Mouse (Mus musculus) heart, postnatal 36 days (tissue): Measurements from ENCODE around the gene Fat4. TPM values are rescaled to one million over a fixed set of nuclear protein-coding genes. Genes with fewer than 3 reads are reported as not detected.

ENCODE experiments used
- DNase-seq, 2 experiments: peaks; one replicate each; pipeline ENCODE4 v3.0.0; 2021 to 2022
- intact Hi-C: fragments of 180-260 bp; cut with DNase I; formaldehyde crosslinking; loops from one replicate; pipeline ENCODE4 v1.15.1; 2025
- total RNA-seq, 2 experiments: library from RNA; stranded (reverse); gene quantifications; 2 replicates each; pipeline ENCODE4 v1.2.3; 2021

The Fat4 gene
- total RNA-seq, 2 experiments from 2014 or later: 6.3 to 7.0 TPM

DNA sequence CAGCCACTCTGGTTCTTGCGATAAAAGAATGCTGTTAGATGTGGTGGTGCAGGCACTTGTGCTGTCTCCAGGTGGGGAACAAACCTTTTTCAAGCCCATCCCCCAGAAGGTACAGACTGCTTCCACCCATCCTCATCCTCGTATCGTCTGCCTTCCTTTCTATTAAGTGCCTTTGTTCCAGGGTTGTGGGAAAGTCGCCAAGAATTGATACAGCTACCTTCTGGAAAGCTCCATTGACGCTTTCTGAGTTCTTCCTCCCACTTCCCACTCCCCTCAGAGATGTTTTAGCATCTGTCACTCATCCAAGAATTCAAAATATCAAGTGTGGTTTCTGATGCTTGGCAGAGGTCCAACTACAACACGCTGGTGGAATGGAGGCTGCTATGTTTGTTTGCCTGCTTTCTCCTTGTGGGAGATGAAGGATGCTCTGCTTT, 6.1 kb downstream of the Fat4 start:
- no peak for DNase-seq
- intact Hi-C loops: no loop called here

DNA sequence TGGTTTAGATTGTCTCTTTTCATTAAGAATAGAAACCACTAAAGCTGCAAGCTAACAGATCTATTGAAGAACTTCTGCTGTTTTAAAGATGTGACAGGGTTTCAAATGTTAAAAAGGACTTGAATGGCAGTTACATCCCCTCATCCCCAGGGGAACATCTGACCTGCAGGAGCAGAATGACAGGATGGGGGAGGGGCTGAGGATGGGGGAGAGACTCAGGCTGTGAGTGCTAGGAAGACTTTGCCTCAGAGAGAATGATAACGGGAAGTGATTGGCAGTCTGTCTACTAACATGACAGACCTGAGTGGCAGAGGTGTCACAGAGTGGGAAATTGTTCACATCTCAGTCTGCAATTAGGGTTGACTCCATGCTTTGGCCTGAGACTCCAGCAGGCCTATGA, 14.1 kb downstream of the Fat4 start:
- intact Hi-C loops: no loop called here
- no peak for DNase-seq

DNA sequence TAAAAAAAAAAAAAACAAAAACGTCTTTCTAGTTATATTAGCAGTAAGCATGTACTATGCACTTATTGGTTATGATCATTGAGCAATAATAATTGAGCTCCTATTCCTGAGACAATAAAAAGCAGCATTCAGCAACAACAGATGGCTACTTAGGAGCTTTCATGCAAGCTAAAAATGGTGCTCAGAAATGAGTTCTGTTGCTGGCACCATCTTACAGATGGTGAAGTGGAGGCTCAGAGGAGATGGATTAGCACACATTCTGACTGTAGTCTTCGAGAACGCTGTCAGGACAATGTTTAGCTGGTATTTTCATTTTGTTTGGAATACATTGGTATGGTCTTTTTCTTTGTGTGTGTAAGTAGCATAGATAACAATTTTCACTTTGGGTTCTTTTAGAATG, 20.1 kb downstream of the Fat4 start:
- intact Hi-C loops: no loop called here
- no peak for DNase-seq

DNA sequence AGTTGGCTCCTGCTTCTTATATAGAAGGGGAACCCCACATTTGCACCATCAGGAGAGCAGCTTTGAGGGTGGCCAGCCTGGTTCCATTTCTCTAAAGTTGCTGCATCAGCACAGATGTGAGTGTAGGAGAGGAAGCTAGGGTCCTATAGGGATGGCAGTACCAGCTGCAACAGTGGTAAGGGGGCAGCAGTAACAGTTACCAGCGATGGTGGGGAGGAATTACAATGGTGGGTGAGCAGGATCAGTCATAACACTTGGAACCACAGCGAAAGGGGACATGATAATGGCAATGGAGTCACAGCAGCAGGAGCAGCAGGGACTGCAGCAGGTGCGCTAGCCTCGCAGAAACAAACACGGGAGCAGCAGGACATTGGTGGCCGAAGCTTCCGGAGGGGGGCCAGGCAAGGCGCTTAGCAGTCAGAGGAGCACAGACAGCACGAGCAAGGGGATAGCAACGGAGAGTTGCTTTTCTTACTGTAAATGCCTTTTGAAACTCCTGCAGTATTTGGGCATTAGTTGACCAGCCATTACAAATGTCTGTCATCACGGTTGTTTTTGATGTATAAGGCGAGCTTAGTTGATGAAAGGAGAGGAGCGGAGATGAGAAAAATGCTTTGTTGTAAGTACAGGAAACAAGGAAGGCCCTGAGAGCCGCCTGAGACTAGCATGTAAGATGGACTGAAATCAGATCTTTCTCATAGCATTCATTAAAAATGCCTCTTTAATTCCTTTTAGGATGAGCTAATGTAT, 21.1 kb downstream of the Fat4 start:
- DNase-seq: no peak
- intact Hi-C loops: no loop called here

DNA sequence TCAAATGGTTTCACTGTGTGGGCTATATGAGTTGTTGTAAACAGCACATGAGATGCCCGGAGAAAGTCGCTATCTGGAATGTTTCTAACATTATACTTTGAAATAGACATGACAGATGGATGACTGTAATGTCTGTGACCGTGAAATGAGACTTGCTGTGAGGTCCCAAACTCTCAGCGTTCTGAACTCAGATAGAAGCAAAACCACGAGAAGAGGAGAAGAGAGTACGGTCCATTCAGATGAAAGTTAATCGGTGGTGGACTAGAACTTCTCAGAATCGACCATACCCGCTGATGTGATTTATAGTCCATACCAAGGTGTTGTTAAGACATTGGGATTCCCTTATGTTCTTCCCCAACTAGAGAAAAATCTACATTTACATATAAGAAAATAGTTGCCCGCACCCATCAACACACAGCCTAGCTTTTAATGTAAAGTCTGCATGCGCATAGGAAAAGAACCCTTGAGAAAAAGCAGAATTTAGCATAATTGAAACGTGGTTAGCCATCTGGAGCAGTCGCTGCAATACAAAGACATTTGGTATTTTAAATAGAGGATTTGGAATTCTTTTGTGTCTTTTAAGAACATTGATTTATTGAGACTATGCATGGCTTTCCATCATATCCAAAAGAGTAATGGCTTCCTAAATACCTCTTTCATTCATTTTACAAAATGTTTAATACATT, 21.8 kb downstream of the Fat4 start:
- DNase-seq: no peak
- intact Hi-C loops: no loop called here

DNA sequence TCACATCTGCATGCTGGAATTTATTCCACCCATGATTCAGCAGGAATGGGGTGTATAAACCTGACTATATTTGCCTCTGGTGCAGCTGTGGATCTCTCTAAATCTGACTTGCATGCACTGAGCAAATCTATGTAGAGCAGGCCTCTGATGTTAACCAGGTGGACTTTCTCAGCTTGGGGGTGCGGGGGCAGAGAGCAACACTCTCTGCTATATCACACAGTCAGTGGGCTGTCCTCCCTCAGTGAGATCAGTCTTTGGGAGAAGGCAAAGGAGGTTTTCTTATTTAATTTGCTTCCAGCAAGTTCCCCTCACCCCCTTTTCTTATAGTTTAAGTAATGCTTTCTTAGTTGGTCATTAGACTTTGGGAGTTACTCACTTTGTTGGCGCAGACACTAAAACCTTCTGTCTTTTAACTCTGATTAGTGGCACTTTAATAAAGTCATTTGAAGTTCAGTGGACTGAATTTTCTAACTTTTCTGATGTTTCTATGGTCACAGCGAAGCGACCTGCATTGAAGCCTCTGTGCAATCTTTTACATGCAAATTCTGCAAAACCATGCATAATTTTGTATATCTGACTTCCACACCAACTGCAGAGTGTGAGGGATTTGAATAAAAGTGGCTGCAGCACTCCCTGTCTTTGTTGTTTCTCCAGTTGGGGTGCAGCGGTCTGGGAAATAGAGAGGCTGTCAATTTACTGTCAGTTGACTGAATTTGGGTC, 26.2 kb downstream of the Fat4 start:
- DNase-seq: no peak
- intact Hi-C loops: no loop called here

DNA sequence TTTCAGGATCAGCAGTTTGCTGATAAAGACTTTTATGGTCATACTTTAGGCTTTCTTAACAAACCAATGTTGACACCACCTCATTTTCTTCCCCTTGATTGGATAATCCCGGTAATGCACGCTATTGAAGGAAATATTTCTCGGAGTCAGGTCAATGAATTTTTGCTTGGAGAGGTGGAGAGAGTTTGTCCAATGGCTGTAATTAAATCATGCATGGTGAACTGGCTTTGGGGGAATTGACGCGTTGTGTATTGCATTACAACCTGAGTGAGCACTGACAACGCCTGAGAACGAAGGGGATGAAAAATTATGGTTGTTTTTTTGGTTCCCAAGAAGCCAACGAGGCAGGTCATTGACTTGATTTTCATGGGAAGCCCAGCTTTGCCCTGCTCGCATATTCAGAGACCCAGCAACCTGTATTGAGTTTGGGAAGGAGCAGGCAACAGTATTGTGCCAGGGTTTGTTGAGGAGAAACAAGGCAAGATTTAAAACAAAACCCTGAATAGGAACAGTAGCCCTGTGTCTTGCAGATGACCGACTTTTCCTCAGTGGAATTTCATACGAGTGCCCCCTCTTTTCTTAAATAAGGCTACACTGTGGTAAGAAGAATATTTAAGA, 26.9 kb downstream of the Fat4 start:
- intact Hi-C loops: no loop called here
- no peak for DNase-seq

DNA sequence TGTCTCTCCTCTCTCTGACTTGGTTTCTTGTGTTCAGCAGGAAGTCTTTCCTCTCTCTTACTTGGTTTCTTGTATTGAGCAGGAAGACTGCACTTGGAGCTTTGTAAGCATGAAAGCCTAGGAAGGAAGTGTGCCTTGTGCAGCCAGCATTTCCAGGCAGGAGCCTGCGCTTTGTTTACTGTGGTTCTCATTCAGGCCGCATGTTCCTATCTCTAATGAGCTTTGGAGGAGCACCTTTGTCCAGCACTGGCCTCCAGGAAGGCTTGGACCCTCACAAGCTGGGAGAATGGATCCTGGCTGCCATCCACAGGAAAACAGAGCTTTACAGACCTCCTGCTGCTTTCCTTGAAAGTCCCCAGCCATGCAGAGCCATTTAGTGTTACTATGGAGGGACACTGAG, 32.2 kb downstream of the Fat4 start:
- intact Hi-C loops: no loop called here
- DNase-seq: no peak

DNA sequence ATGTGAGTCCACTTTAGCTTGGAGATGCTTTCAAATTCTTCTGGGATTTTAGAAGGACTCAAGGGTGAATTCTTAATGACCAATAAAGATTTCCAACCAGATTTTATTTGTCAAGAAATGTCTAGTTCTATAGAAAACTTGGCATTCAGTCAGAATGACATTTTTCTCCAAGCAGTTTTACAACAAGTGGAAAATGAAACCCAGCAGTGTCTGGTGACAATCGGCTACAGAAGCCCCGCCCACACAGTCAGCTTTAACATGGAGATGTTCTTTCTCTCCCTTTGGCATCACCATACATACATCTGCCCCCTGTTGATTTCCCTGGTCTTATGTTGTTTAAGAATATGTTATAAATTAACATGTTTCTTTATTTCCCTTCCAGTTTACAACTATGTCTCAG, 34.3 kb downstream of the Fat4 start:
- no peak for DNase-seq
- intact Hi-C loops: no loop called here

DNA sequence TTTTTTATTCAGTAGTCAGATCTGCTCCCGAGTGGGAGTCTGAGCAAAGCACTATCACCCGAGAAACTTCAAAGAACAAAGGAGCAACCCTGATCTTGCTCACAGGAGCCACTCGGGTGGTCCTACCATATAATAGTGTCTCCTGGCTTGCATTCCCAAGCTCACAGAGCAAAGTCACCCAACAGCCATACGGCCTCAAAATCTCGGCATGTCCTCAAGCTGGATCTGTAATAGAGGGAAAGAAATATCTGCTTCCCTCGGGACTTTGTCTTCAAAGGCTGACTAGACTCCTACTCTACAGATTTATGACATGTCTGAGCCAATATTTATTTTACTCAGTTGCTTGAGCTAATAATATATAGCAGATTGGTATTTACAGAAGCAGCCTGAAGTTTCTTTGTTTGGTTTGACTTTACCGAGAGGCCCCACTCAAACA, 36.5 kb downstream of the Fat4 start:
- intact Hi-C loops: no loop called here

DNA sequence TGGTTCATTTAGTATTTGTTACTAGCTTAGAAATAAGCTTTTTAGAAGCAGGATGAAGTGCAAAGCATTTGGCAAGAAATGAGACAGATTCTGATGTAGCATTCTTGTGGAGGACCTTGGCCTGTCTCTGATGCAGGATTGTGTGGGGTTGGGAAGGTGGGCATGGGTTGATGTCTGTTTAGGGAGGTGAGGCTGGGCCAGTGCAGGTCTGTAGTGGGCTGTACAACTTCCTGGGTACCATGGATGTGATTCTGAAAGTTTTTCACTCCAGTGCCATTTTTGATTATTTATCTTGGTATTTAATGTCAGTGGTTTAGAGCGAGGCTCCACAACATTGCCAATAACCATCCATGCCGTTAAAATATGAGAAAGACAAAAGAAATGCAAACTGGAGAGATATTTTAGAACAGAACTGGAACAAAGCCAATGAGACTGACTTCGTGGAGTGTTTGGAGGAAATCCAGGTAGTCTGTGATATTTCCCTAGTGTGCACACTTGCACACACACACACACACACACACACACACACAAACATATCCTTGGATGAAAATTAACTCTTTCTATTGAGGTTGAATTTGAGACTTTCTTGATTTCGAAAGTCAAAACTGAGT, 41.4 kb downstream of the Fat4 start:
- DNase-seq: no peak

More for the DNA sequence above, 36.5 kb downstream of the Fat4 start:
- DNase-seq: no peak

DNA sequence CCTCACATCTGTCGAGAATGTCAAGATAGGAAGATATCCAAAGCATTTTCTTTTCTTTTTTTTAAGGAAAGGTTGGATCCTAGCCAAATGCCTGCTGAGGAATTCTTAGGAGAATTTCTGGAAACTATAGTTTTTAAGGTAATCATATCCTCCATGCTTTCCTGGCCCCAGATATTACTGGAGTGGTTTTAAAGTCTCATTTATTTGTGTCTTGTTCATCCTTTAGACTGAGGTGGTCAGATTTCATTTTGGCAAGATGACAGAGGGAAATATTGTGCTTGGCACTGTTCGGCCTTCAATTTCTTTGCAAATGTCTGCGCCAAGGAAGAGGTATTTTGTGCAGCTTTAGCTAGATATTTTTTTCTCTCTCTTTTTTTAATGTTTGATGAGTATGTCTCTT, 42.0 kb downstream of the Fat4 start:
- intact Hi-C loops: no loop called here
- DNase-seq: no peak

More for the DNA sequence above, 41.4 kb downstream of the Fat4 start:
- intact Hi-C loops: no loop called here

DNA sequence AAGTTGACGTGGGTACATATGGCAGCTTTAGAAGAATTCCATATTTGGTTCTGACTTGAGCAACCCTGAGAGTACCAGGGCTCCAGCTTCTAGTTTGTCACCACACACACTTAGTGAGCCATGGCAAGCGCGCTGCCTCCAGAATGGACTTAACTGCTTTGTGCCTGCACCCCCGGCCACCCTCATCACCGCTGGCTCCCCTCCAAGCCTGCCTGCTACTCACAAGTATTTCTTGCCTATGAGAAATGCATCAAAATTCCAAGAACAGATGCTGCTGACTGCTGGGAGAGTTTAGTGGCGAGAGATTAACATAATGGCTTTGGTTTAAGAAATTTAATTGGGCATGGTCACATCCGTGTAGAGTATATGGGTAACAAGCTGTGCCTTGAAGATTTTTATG, 48.0 kb downstream of the Fat4 start:
- intact Hi-C loops: loop anchor here (5.0 kb wide), 1 partner anchor 288 kb away; no protein-coding TSS in a partner anchor
- DNase-seq: no peak

DNA sequence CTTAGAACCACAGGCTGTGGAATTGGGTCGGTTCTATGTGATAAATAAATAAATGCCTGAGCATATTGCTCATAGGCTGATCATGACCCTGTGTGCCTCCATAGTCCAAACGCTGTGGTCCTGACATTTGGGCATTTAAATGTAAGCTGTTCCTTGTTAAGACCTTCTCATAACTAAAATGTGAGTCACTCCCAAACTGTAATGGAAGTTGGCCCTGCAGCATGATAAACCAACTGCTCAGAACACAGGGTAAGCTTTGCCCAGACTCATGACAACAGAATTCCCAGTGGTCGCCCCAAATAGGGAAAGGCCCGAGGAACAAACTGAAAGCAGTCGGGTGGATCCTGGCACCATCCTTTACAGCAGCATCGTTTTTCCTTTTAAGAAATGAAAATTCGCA, 49.7 kb downstream of the Fat4 start:
- intact Hi-C loops: loop anchor here (2.0 to 5.0 kb wide), 2 partner anchors 50 to 286 kb away; partner anchors contain the start of gene Fat4
- no peak for DNase-seq

DNA sequence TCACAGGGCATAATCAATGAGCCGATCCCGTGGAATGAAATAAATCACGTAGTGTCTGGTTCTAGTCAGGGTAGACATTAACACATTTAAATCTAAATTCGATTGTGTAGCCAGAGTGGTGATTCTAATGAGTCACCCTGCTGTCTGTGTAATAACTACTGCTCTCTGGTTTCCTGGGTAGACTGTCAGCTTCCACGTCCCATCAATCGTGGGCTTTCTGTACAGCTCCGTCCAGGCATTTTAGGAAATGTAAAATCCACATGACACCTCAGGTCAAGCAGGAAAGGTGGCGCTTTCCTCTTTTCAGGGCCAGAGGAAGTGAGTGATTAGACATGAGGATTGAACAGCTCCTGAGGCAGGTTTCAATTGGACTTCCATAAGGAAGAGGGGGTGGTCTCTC, 50.4 kb downstream of the Fat4 start:
- intact Hi-C loops: loop anchor here (2.0 to 5.0 kb wide), 2 partner anchors 50 to 285 kb away; partner anchors contain the start of gene Fat4

DNA sequence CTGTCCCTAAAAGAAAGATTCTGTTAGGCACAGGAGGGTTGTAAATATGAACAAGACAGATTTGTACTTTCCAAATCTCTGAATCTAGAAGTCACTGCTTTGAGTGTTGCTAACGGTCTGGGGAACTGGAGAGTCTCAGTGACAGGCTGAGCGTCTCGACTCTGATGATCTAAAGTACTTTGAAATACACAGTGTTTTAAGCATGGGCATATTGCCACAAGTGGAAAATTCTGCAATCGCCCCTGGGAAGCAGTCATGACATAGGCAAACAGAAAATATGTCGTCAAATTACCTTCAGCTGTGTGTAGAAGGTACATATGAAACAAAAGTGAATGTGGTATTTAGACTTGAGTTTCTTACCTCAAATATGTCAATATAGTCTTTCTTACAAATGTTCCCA, 51.4 kb downstream of the Fat4 start:
- intact Hi-C loops: loop anchor here (5.0 kb wide), 1 partner anchor 284 kb away; no protein-coding TSS in a partner anchor
- DNase-seq: no peak

More for the DNA sequence above, 50.4 kb downstream of the Fat4 start:
- peak; percentile 11 to 18 for DNase-seq

DNA sequence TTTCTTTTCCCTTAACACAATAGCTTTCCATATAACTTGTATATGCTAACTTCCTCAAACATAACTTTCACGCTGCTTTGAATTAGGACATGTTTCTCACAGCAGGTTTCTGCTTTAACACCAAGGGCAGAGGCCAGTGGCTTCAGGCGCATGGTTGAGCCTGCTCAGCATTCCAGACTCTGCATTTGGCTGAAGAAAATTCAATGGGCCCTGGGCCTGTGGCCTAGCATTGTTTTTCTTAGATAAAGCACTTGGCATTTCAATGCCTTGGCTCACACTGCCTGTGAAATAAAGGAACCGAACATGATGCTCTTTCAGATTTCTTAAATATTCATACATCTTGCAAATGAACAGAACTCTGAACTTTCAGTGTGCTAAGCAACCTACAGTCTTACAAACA, 52.8 kb downstream of the Fat4 start:
- DNase-seq: peak; percentile 27 to 44
- intact Hi-C loops: loop anchor here (5.0 kb wide), 1 partner anchor 283 kb away; no protein-coding TSS in a partner anchor

DNA sequence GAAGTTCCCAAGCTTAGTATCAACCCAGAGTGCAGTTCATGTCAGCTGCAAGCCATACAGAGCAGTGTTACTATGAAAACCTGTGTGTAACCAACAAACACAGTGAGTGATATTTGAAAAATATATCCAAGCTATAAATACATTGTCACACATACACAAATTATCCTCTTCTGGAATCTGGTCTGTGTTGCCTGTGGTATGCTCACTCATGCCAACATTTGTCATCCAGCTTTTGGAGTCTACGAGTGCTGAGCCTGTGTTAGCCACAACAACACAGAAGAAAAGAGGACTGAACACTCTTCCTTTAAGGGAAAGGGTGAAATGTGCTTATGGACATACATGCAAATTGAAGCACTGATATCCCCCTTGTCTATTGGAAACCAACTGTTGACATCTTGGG, 53.6 kb downstream of the Fat4 start:
- no peak for DNase-seq
- intact Hi-C loops: no loop called here

DNA sequence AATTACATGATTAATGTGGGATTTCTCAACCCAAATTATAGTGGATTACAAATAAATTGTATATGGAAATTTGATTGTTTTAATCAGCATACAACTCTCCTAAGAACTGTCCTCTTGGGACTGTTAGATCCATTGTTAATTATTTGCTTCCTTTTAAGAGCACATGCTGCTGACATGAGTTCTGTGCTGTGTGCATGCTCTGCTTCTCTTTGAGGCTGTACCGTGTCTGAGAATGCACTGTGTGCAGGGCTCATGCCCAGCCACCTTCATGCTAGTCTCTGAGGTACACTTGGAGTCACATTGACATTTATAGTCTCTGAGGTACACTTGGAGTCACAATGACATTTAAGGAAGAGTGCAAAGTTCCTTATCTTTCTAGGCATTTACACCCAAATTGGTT, 58.4 kb downstream of the Fat4 start:
- intact Hi-C loops: no loop called here
- DNase-seq: no peak

DNA sequence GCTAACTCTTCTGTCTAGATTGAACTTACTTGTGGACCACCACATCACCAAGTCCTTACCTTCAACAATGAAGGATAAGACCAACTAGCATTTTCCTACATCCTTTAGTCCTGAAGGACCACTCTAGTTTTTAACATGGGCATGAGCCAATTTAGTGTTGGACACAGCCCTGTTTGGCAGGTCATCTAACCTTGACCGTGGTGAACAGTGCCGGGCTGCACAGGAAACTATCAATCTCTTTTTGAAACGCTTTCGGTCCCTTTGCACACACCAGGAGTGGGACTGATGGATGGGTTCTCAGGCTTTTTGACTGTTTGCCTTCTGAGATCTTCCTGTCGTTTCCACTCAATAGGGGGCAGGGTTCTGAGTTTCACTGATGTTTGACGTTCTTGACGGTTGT, 61.0 kb downstream of the Fat4 start:
- DNase-seq: no peak

More for the DNA sequence above, 61.0 kb downstream of the Fat4 start:
- intact Hi-C loops: no loop called here
